Mouse (Mus musculus): ENCODE results near the gene Adamts12. TPM values are rescaled to one million over a fixed set of nuclear protein-coding genes. Genes with fewer than 3 reads are reported as not detected.

Gene Adamts12
- polyA plus RNA-seq, 1 experiment from 2014 or later, result 2.0 TPM

DNA sequence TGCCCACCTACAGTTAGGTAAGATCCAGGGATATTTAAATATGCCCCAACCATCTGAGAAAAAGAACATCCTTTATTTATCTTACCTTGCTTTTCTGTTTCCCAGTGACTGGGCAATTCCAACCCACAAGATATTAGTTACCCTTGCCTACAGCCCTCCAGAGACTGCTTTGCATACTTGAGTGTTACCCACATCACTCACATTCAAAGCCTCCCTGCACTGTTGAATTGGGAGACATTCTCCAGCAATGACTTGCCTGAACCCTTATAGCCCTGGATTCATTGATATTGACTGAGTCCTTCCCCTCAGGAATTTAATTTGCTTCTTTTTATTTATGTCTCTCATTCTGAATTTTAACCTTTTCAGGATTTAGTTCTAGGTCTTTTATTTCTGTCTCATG lies 53.8 kb downstream of the Adamts12 start:
- Histone ChIP-seq H3K4me3 (no peak overlapping the region), H3K4me2 (no peak overlapping the region), H3K36me3 (no peaks in the 10 kb centered on the region), H3K27ac (replicated peaks) (no peak overlapping the region), H3K9ac (no peak overlapping the region), H3K27me3 (no peaks in the 10 kb centered on the region), H3K9me3 (no peaks in the 10 kb centered on the region), H3K4me1 (replicated peaks) (peaks cover 8% of the 10 kb centered on the region)
- no peak for ATAC-seq (ENCODE audit: low read depth)

DNA sequence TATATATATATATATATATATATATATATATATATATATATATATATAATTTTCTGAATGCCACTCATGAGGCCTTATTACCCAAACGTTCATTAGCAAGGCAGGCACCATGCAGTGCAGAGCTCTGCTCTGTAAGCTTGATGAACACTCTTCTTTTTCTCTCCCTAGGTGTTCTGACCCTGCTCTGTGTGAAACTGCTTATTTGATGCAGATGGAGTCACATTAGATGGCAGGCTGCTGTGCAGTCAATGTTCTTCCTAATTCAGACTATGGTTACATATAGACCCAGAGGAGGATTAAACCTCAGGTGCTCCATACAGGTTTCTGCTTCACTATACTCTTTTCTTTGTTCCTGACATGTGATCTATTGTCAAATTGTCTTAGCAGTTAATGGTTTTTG lies 57.1 kb downstream of the Adamts12 start:
- H3K4me2 ChIP-seq, result no peak overlapping the region
- H3K27ac ChIP-seq (replicated peaks), result no peak overlapping the region
- 41% methylated on average over 1 of the region's 1 CpGs for WGBS

DNA sequence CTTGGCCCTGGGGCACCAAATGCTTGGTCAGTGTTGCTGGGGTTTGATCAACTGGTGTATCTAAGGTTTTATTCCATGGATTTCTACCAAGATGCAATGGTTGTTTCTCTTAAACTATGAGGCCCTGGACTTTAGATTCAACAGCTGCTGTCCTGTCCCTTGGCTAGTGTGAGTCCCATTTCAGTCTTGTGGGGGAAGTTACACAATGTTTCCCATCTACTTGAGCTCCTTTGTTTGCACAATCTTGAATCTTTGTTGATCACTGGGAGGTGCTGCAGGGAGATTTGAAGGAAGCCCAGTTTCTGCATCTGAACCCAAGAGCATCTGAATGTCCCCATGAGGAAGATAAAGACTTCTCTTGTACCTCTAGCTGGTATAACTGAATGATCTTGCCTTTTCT lies 60.8 kb downstream of the Adamts12 start:
- H3K9me3 ChIP-seq, result no peaks in the 10 kb centered on the region
- H3K36me3 ChIP-seq, result no peaks in the 10 kb centered on the region
- no peak overlapping the region for H3K27ac ChIP-seq (replicated peaks)
- no peaks in the 10 kb centered on the region for H3K27me3 ChIP-seq
- no peaks in the 10 kb centered on the region for H3K4me1 ChIP-seq (replicated peaks)
- H3K9ac ChIP-seq, result no peak overlapping the region
- H3K4me2 ChIP-seq, result no peak overlapping the region
- no peak for ATAC-seq (ENCODE audit: low read depth)
- H3K4me3 ChIP-seq, result no peak overlapping the region

More for the DNA sequence above, 57.1 kb downstream of the Adamts12 start:
- no peak for ATAC-seq (ENCODE audit: low read depth)
- H3K4me3 ChIP-seq, result no peak overlapping the region
- H3K9ac ChIP-seq, result no peak overlapping the region
- no peaks in the 10 kb centered on the region for H3K36me3 ChIP-seq
- H3K9me3 ChIP-seq, result no peaks in the 10 kb centered on the region
- H3K27me3 ChIP-seq, result no peaks in the 10 kb centered on the region
- no peaks in the 10 kb centered on the region for H3K4me1 ChIP-seq (replicated peaks)

DNA sequence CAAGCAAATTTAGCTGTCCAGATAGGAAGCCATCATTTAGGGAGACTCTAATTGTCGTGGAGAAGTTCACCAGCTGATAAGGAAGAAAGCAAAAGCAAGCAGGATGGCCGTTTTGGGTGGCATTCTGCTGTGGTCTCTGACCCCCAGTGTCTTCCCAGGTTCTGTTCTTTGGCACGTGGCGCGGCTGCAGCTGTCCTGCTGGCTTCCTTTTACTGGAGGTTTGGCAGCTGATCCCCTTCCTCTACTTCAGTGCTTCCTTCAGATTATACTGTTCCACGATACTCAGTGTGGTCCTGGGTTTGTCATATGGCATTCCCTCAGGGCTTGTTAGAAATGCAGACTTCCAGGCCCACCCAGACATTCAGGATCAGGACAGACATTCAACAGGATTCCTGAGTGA lies 63.9 kb downstream of the Adamts12 start:
- no peak overlapping the region for H3K27ac ChIP-seq (replicated peaks)
- no peaks in the 10 kb centered on the region for H3K4me1 ChIP-seq (replicated peaks)
- H3K9ac ChIP-seq, result no peak overlapping the region
- H3K9me3 ChIP-seq, result no peaks in the 10 kb centered on the region
- ATAC-seq (ENCODE audit: low read depth), result no peak
- 80% methylated on average over 6 of the region's 6 CpGs for WGBS
- no peaks in the 10 kb centered on the region for H3K36me3 ChIP-seq
- H3K27me3 ChIP-seq, result no peaks in the 10 kb centered on the region
- H3K4me2 ChIP-seq, result no peak overlapping the region
- H3K4me3 ChIP-seq, result no peak overlapping the region

DNA sequence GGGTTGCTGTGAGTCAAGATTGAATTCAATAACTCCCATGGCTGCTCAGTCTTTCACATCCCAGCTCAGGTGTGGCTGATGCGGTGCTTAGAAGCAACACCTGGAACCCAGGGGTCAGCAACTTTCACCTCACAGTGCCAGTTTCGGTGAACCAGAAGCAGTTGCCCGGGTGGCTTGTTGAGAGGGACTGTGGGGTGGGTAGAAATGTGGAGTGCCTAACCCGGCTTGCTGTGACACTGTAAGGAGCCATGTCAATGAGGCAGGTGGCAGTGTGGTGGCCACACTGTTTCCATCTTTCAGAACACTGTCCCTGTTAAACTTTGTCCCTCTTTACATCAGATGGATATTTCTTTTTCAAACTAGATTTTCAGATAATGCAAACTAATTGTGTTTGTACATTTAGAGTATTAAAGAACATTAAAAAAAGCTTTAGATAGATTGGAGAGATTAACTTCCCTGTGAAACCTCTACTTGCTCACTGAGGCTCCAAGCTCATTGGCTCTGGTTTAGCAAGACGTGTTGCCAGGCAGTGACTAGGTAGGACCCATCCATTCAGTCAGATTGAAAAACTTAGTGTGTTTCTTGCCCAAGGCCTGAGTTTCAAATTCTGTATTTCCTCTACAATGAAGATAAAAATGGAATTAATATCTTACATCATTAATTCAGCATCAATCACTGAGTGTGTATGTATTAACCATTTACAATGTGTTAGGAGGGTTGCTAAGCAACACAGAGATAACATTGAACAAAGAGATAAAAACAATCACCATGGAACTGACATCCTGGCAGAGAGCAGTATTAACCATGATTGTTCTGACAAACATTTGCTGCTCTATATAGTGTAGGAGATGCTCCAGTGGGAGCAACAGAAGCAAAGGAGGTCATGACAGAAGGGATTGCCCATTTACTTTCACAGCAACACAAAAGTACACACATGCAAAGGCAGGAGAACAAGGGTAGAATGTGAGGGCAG lies 68.3 kb downstream of the Adamts12 start:
- no peak overlapping the region for H3K4me2 ChIP-seq
- ATAC-seq (ENCODE audit: low read depth), result no peak
- WGBS, result 86% methylated on average over 5 of the region's 5 CpGs
- no peak overlapping the region for H3K4me3 ChIP-seq
- H3K4me1 ChIP-seq (replicated peaks), result no peaks in the 10 kb centered on the region
- no peaks in the 10 kb centered on the region for H3K27me3 ChIP-seq
- no peaks in the 10 kb centered on the region for H3K36me3 ChIP-seq
- H3K27ac ChIP-seq (replicated peaks), result no peak overlapping the region
- no peak overlapping the region for H3K9ac ChIP-seq
- no peaks in the 10 kb centered on the region for H3K9me3 ChIP-seq

DNA sequence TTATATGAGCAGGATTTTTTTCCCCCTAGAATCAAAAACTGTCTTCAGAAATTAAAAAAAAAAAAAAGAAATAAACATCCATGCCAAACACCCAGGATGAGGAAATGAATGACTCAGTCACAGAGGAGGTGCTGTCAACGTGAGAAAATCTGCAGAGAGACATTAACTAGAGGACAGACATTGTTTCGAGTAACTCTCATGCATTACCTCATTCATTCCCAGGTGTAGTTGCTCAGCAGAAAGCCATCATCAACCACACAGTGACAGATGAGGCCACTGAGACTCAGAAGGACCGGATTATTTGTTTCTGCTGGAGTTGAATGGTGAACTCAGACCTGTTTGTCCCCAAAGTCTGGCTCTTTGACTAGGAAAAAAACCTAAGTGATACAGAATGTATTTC lies 81.0 kb downstream of the Adamts12 start:
- Histone ChIP-seq H3K27ac (replicated peaks) (no peak overlapping the region), H3K9me3 (0 out of 2 replicates have a peak, but pooled peaks cover 3% of the 10 kb centered on the region), H3K9ac (no peak overlapping the region), H3K4me3 (no peak overlapping the region), H3K4me2 (no peak overlapping the region), H3K36me3 (no peaks in the 10 kb centered on the region), H3K4me1 (replicated peaks) (no peaks in the 10 kb centered on the region), H3K27me3 (no peaks in the 10 kb centered on the region)
- WGBS, result 72% methylated on average over 3 of the region's 3 CpGs
- no peak for ATAC-seq (ENCODE audit: low read depth)

DNA sequence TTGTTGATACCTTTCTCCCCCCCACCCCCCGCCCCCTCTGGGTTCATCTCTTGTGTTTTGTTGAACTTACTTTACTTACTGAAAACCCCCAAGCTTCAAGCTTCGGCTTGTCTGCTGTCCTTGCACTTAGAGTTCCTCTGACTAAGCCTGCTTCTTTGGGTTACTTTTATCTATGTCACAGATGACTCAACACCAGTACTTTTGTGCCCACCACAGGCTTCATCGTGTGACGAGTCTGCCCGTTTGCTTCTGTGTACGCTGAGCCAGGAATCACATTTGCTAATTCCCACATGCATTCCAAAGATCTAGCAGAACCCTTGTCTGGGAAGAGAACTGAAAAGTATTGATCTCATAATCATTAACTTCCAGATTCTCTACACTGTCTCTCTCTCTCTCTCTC lies 94.8 kb downstream of the Adamts12 start:
- no peaks in the 10 kb centered on the region for H3K27me3 ChIP-seq

DNA sequence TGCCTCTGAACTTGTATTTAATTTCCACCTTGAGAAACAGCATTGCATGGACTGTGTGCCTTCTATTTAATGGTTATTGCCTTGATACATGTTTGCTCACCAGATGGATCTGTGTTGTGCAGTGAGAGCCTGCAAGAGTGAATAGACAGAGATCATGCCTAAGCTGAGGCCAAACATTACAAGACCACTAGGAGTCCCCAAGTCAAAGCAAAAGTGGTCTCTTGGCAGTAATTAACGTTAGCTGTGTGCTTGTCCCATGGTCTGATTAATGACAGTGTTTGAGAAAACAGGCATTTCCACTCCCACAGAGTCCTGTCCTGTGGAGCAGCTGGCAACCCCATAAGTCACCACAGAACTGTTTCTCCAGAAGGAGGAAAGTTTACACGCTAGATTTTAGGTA lies 96.2 kb downstream of the Adamts12 start:
- no peak overlapping the region for H3K27ac ChIP-seq (replicated peaks)
- H3K4me1 ChIP-seq (replicated peaks), result peaks cover 9% of the 10 kb centered on the region; the same call in 1 of the 2 replicates
- peak; percentile 69 for ATAC-seq (ENCODE audit: low read depth)
- no peak overlapping the region for H3K4me3 ChIP-seq
- H3K9ac ChIP-seq, result no peak overlapping the region
- H3K4me2 ChIP-seq, result no peak overlapping the region
- no peaks in the 10 kb centered on the region for H3K27me3 ChIP-seq
- no peaks in the 10 kb centered on the region for H3K36me3 ChIP-seq
- 18% methylated on average over 2 of the region's 2 CpGs for WGBS
- H3K9me3 ChIP-seq, result no peaks in the 10 kb centered on the region

More for the DNA sequence above, 94.8 kb downstream of the Adamts12 start:
- Histone ChIP-seq H3K4me3 (no peak overlapping the region), H3K4me1 (replicated peaks) (0 out of 2 replicates have a peak, but pooled peaks cover 8% of the 10 kb centered on the region), H3K27ac (replicated peaks) (no peak overlapping the region), H3K4me2 (no peak overlapping the region), H3K9me3 (no peaks in the 10 kb centered on the region), H3K9ac (no peak overlapping the region), H3K36me3 (no peaks in the 10 kb centered on the region)
- no peak for ATAC-seq (ENCODE audit: low read depth)
- WGBS, result 81% methylated on average over 6 of the region's 6 CpGs

DNA sequence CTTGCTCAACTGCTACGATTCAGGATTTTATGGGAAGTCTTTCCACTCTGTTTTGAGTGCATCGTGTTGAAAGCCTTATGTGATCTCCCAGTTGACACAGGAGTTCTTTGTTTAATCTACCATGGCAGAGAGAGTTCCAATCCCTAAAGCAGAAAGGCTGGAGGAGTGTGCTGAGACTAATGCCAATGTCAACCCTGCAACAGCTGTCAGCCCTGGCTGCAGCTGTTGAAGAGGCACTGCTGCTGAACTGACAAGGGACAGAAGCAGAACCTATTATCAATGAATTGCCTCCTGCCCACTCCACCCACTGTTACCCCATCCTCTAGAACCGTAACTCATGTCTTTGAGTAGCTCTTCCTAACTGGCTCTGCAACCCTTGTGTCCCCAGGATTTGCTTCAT lies 101.3 kb downstream of the Adamts12 start:
- WGBS, result 46% methylated on average over 3 of the region's 3 CpGs

DNA sequence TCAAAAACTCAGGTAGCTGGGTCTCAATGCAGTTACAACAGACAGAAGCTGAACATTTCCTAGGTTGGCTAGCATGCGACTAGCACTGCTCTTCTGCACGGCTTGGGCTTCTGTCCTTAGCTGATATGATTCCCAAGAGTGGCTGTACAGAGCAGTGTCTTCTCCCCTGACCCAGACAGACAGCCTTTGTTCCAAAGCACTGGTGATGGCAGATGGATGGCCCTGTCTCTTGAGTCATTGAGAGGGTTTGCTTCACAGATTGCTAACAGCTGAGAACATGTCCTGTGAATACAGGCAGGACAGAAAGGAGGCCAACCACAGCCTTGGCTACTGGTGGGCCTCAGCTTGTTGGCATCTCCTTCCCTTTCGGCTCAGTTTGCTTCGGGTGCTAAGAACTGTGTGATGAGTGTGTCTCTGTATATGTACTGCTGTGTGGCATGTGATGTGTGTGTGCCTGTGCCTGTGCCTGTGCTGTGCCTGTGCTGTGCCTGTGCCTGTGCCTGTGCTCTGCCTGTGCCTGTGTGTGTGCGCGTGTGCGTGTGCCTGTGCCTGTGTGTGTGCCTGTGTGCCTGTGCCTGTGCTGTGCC lies 109.4 kb downstream of the Adamts12 start:
- Histone ChIP-seq H3K9me3 (no peaks in the 10 kb centered on the region), H3K4me3 (no peak overlapping the region), H3K4me2 (no peak overlapping the region), H3K9ac (no peak overlapping the region), H3K27ac (replicated peaks) (no peak overlapping the region), H3K4me1 (replicated peaks) (peaks cover 5% of the 10 kb centered on the region), H3K36me3 (no peaks in the 10 kb centered on the region), H3K27me3 (no peaks in the 10 kb centered on the region)
- ATAC-seq (ENCODE audit: low read depth), result no peak
- 90% methylated on average over 7 of the region's 7 CpGs for WGBS

More for the DNA sequence above, 101.3 kb downstream of the Adamts12 start:
- no peak for ATAC-seq (ENCODE audit: low read depth)
- no peaks in the 10 kb centered on the region for H3K9me3 ChIP-seq
- no peak overlapping the region for H3K4me3 ChIP-seq
- peaks cover 5% of the 10 kb centered on the region; the same call in 1 of the 2 replicates for H3K4me1 ChIP-seq (replicated peaks)
- no peak overlapping the region for H3K9ac ChIP-seq
- no peaks in the 10 kb centered on the region for H3K36me3 ChIP-seq
- no peak overlapping the region for H3K4me2 ChIP-seq
- H3K27ac ChIP-seq (replicated peaks), result no peak overlapping the region
- H3K27me3 ChIP-seq, result no peaks in the 10 kb centered on the region

DNA sequence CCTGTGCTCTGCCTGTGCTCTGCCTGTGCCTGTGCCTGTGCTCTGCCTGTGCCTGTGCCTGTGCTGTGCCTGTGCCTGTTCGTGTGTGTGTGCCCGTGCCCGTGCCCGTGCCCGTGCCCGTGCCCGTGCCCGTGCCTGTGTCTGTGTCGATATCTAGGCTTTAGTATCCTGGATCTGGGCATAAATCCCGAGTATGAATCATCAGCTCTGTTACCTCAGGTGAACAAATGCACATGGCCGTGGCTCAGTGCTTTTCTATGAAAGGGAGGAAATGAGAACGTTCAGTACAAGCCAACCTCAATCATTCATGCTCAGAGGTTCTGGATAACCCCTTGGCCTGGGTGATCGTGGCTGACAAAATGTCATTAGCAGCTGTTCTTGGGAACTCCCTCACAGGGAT lies 110.3 kb downstream of the Adamts12 start:
- Histone ChIP-seq H3K9ac (no peak overlapping the region), H3K9me3 (no peaks in the 10 kb centered on the region), H3K27ac (replicated peaks) (no peak overlapping the region), H3K4me1 (replicated peaks) (peaks cover 8% of the 10 kb centered on the region), H3K27me3 (no peaks in the 10 kb centered on the region), H3K4me2 (no peak overlapping the region), H3K4me3 (no peak overlapping the region), H3K36me3 (no peaks in the 10 kb centered on the region)
- 88% methylated on average over 13 of the region's 13 CpGs for WGBS
- ATAC-seq (ENCODE audit: low read depth), result no peak

DNA sequence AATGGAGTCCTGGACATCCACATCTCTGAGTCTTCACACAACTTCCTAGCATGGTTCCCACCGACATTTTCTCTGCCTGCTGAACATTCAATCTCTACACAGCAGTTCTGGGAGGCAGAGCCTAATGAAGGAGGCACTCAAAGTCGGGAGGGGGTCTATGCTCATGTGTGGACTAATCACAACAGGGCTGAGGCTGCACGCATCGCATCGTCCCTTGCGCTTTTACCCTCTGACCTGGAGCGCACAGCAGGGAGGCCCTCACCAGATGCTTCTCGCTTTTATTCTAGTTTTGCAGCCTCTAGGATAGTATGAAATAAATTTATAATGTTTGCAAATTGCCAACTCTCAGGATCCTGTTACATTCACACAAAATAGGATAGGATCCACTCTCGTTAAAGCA lies 112.9 kb downstream of the Adamts12 start:
- H3K9ac ChIP-seq, result no peak overlapping the region
- H3K4me3 ChIP-seq, result no peak overlapping the region
- H3K4me1 ChIP-seq (replicated peaks), result peaks cover 11% of the 10 kb centered on the region
- WGBS, result 36% methylated on average over 9 of the region's 9 CpGs
- no peaks in the 10 kb centered on the region for H3K9me3 ChIP-seq
- no peaks in the 10 kb centered on the region for H3K36me3 ChIP-seq
- no peaks in the 10 kb centered on the region for H3K27me3 ChIP-seq
- ATAC-seq (ENCODE audit: low read depth), result no peak
- no peak overlapping the region for H3K27ac ChIP-seq (replicated peaks)
- no peak overlapping the region for H3K4me2 ChIP-seq
